Mouse (Mus musculus) hindbrain, embryonic 16.5 days (tissue): ENCODE data around the gene Gimap8. TPM values are rescaled to one million over a fixed set of nuclear protein-coding genes. Genes with fewer than 3 reads are reported as not detected.

Experiments
- ATAC-seq: fragments of 200-750 bp; cut with Nextera tagmentation; 2 replicates; pipeline ENCODE4 v1.8.0; 2017; ENCODE audit warnings: moderate TSS enrichment, moderate library complexity
- H3K27ac ChIP-seq: fragments of 300-500 bp; sonication (generic); 2 replicates; pipeline ENCODE4 v1.5.1; 2014; ENCODE audit warnings: low read depth, mild to moderate bottlenecking, control low read depth, low read length, moderate library complexity
- H3K27me3 ChIP-seq: fragments of 300-500 bp; sonication (generic); replicated peaks from 2 replicates; pipeline ENCODE4 v1.6.1; 2014; ENCODE audit warnings: low read length; ENCODE audit not compliant: control insufficient read depth, insufficient read depth
- H3K36me3 ChIP-seq: fragments of 300-500 bp; sonication (generic); 2 replicates; pipeline ENCODE4 v1.6.1; 2014; ENCODE audit warnings: mild to moderate bottlenecking, low read length, moderate library complexity, mixed read lengths; ENCODE audit not compliant: control insufficient read depth, insufficient read depth
- H3K4me1 ChIP-seq: fragments of 300-500 bp; sonication (generic); 2 replicates; pipeline ENCODE4 v1.6.1; 2014; ENCODE audit warnings: low read depth, low read length; ENCODE audit not compliant: control insufficient read depth, insufficient read depth
- H3K4me2 ChIP-seq: fragments of 300-500 bp; sonication (generic); 2 replicates; pipeline ENCODE4 v1.6.1; 2014; ENCODE audit warnings: mild to moderate bottlenecking, low read length, control low read depth, moderate library complexity
- H3K4me3 ChIP-seq: fragments of 300-500 bp; sonication (generic); 2 replicates; pipeline ENCODE4 v1.5.1; 2014; ENCODE audit warnings: mild to moderate bottlenecking, low read length, control low read depth, moderate library complexity
- H3K9ac ChIP-seq: fragments of 300-500 bp; sonication (generic); 2 replicates; pipeline ENCODE4 v1.6.1; 2014; ENCODE audit warnings: low read depth, mild to moderate bottlenecking, control low read depth, low read length, moderate library complexity
- H3K9me3 ChIP-seq: fragments of 300-500 bp; sonication (generic); 2 replicates; pipeline ENCODE4 v1.6.1; 2014; ENCODE audit warnings: mild to moderate bottlenecking, low read length, moderate library complexity; ENCODE audit not compliant: control insufficient read depth
- WGBS: fragments of 180-500 bp; shearing (Covaris S2); extraction: QIAGEN DNeasy Blood & Tissue Kit; methylation state at CpG from one replicate; pipeline ENCODE4 v1.1.7; 2014; 5-methylcytosine and 5-hydroxymethylcytosine counted together
- polyA plus RNA-seq: library from polyadenylated mRNA; unstranded; fragments of >200 nt; fragmentation: Nextera tagmentation; extraction: Ambion mirVana; gene quantifications from 2 replicates; pipeline ENCODE4 v1.2.1, GENCODE M21; 2015

The Gimap8 gene
- polyA plus RNA-seq, 1 experiment from 2014 or later, result 0.59 TPM

GRCm38 (mm10) chr6:48692962-48693361 is 45.9 kb downstream of the Gimap8 start:
- 89% methylated on average over 6 of the region's 6 CpGs for WGBS

GRCm38 (mm10) chr6:48696830-48697554 is 50.0 kb downstream of the Gimap8 start:
- H3K4me2 ChIP-seq, result no peak overlapping the region
- H3K27ac ChIP-seq, result no peak overlapping the region
- H3K9me3 ChIP-seq, result no peaks in the 10 kb centered on the region
- no peak overlapping the region for H3K9ac ChIP-seq
- H3K4me1 ChIP-seq, result no peaks in the 10 kb centered on the region
- 85% methylated on average over 4 of the region's 4 CpGs for WGBS
- H3K4me3 ChIP-seq, result no peak overlapping the region
- no peaks in the 10 kb centered on the region for H3K27me3 ChIP-seq
- no peak for ATAC-seq
- no peaks in the 10 kb centered on the region for H3K36me3 ChIP-seq

More at GRCm38 (mm10) chr6:48692962-48693361, 45.9 kb downstream of the Gimap8 start:
- Histone ChIP-seq H3K4me1 (no peaks in the 10 kb centered on the region), H3K36me3 (no peaks in the 10 kb centered on the region), H3K9ac (no peak overlapping the region), H3K9me3 (no peaks in the 10 kb centered on the region), H3K27me3 (no peaks in the 10 kb centered on the region), H3K27ac (no peak overlapping the region), H3K4me2 (no peak overlapping the region), H3K4me3 (no peak overlapping the region)
- ATAC-seq, result no peak

- no peaks in the 10 kb centered on the region for H3K36me3 ChIP-seq
- H3K4me1 ChIP-seq, result no peaks in the 10 kb centered on the region
- no peak for ATAC-seq
- H3K9me3 ChIP-seq, result no peaks in the 10 kb centered on the region
- H3K9ac ChIP-seq, result no peak overlapping the region
- no peak overlapping the region for H3K27ac ChIP-seq
- H3K27me3 ChIP-seq, result no peaks in the 10 kb centered on the region
- H3K4me2 ChIP-seq, result no peak overlapping the region
- WGBS, result 63% methylated on average over 1 of the region's 1 CpGs
- no peak overlapping the region for H3K4me3 ChIP-seq
Observed at GRCm38 (mm10) chr6:48697555-48697930, 50.5 kb downstream of the Gimap8 start.

GRCm38 (mm10) chr6:48698066-48698856 is 51.2 kb downstream of the Gimap8 start:
- no peak overlapping the region for H3K4me3 ChIP-seq
- no peaks in the 10 kb centered on the region for H3K36me3 ChIP-seq
- H3K4me2 ChIP-seq, result no peak overlapping the region
- no peak overlapping the region for H3K27ac ChIP-seq
- no peaks in the 10 kb centered on the region for H3K27me3 ChIP-seq
- no peak overlapping the region for H3K9ac ChIP-seq
- no peaks in the 10 kb centered on the region for H3K4me1 ChIP-seq
- no peak for ATAC-seq
- no peaks in the 10 kb centered on the region for H3K9me3 ChIP-seq
- 83% methylated on average over 7 of the region's 7 CpGs for WGBS

GRCm38 (mm10) chr6:48698888-48699287 is 51.9 kb downstream of the Gimap8 start:
- WGBS, result 83% methylated on average over 3 of the region's 3 CpGs
- no peaks in the 10 kb centered on the region for H3K4me1 ChIP-seq
- no peak overlapping the region for H3K27ac ChIP-seq
- no peaks in the 10 kb centered on the region for H3K9me3 ChIP-seq
- H3K36me3 ChIP-seq, result no peaks in the 10 kb centered on the region
- no peak for ATAC-seq
- no peak overlapping the region for H3K4me2 ChIP-seq
- H3K4me3 ChIP-seq, result no peak overlapping the region
- H3K9ac ChIP-seq, result no peak overlapping the region
- no peaks in the 10 kb centered on the region for H3K27me3 ChIP-seq

GRCm38 (mm10) chr6:48700251-48701075 is 53.4 kb downstream of the Gimap8 start:
- no peak overlapping the region for H3K27ac ChIP-seq
- H3K36me3 ChIP-seq, result no peaks in the 10 kb centered on the region
- H3K4me2 ChIP-seq, result no peak overlapping the region
- H3K4me3 ChIP-seq, result no peak overlapping the region
- no peak overlapping the region for H3K9ac ChIP-seq
- H3K9me3 ChIP-seq, result no peaks in the 10 kb centered on the region
- 62% methylated on average over 5 of the region's 5 CpGs for WGBS
- no peaks in the 10 kb centered on the region for H3K4me1 ChIP-seq
- no peak for ATAC-seq
- no peaks in the 10 kb centered on the region for H3K27me3 ChIP-seq

- no peak for ATAC-seq
- Histone ChIP-seq H3K4me2 (no peak overlapping the region), H3K9ac (no peak overlapping the region), H3K4me1 (no peaks in the 10 kb centered on the region), H3K27ac (no peak overlapping the region), H3K4me3 (no peak overlapping the region), H3K36me3 (no peaks in the 10 kb centered on the region), H3K27me3 (no peaks in the 10 kb centered on the region), H3K9me3 (no peaks in the 10 kb centered on the region)
- 90% methylated on average over 7 of the region's 7 CpGs for WGBS
Observed at GRCm38 (mm10) chr6:48702146-48702545, 55.1 kb downstream of the Gimap8 start.

- no peak for ATAC-seq
Observed at GRCm38 (mm10) chr6:48702601-48703000, 55.6 kb downstream of the Gimap8 start.

GRCm38 (mm10) chr6:48704146-48704545 is 57.1 kb downstream of the Gimap8 start:
- H3K9ac ChIP-seq, result no peak overlapping the region
- no peaks in the 10 kb centered on the region for H3K4me1 ChIP-seq
- H3K9me3 ChIP-seq, result no peaks in the 10 kb centered on the region
- no peaks in the 10 kb centered on the region for H3K27me3 ChIP-seq
- H3K4me2 ChIP-seq, result no peak overlapping the region
- no peak overlapping the region for H3K27ac ChIP-seq
- ATAC-seq, result no peak
- no peaks in the 10 kb centered on the region for H3K36me3 ChIP-seq
- H3K4me3 ChIP-seq, result no peak overlapping the region

More at GRCm38 (mm10) chr6:48702601-48703000, 55.6 kb downstream of the Gimap8 start:
- Histone ChIP-seq H3K36me3 (no peaks in the 10 kb centered on the region), H3K9me3 (no peaks in the 10 kb centered on the region), H3K9ac (no peak overlapping the region), H3K4me1 (no peaks in the 10 kb centered on the region), H3K27me3 (no peaks in the 10 kb centered on the region), H3K4me3 (no peak overlapping the region), H3K4me2 (no peak overlapping the region), H3K27ac (no peak overlapping the region)
- WGBS, result 76% methylated on average over 5 of the region's 5 CpGs
